Mouse (Mus musculus): ENCODE measurements around the gene Tbx1.

Tbx1 gene

DNA sequence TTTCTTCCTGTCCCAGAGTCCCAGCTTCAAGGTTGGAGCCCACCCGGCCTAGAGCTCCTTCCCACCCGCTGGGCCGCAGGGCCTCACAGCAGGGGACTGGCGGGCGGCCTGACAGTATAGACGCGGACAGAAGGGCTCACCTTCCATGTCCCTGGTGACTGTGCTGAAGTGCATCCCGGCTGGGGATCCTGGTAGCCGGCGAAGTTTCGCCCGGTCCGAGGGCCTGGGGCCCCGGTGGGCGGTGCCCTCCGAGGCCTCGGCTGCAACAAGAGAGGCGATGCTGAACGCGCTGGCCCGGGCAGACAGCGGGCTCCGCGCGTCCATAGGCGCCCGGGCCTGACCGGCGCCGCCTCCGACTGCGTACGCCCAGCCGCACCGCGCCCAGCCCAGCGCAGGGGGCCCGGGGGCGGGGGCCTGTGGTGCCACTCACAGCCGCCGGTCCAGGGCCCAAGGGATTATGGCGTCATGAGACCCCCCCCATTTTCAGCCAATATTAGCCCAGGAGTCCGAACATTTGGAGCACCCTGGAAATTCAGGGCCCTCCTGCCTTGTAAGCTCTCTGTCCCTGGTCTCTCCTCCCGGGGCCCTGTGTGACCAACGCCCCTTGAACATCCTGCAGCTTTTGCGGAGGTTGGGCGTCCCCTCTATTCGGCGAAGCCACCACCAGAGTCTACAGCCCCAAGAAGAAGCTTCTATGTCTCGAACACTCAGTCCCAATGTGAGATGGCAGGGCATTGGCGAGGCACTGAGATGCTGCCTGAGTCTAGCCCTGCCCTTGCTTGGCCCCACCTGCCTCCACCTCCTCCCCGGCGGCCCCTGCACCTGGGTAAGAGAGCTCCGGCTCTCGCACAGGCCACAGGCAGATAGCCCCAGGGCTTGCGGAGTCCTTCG lies 2.4 kb downstream of the Tbx1 start:
- no peak for DNase-seq (ENCODE audit: low read depth, low spot score)

DNA sequence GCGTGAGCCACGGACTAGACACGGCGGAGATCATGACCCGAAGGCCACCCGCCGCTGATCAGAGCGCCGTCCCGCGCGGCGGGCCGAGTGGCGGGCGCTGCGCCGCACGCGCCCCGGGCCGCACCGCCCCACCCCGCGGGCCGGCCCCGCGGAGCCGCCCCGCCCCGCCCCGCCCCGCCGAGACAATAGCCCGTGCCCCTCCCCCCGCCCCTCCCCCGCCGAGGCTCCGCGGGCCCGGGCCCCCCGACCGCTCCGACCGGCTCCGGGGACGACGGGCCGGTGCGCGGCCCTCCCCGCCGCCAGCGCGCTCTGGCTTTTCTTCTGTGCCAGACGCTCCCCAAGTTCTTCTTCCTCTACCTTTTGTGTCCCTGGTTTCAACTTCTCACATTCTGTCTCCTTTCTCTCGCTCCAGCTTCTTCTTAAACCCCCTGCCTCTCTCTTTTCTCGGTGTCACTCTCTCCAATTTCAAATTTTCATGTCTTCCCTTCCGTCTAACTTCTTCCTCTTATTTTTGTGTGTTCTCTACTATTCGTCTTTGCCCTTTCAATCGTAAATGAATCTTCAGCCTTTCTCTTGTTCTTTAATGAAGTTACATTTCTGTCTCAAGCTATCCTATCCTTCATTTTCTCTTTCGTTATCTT lies 3.4 kb downstream of the Tbx1 start:
- DNase-seq (ENCODE audit: low read depth, low spot score), result no peak

DNA sequence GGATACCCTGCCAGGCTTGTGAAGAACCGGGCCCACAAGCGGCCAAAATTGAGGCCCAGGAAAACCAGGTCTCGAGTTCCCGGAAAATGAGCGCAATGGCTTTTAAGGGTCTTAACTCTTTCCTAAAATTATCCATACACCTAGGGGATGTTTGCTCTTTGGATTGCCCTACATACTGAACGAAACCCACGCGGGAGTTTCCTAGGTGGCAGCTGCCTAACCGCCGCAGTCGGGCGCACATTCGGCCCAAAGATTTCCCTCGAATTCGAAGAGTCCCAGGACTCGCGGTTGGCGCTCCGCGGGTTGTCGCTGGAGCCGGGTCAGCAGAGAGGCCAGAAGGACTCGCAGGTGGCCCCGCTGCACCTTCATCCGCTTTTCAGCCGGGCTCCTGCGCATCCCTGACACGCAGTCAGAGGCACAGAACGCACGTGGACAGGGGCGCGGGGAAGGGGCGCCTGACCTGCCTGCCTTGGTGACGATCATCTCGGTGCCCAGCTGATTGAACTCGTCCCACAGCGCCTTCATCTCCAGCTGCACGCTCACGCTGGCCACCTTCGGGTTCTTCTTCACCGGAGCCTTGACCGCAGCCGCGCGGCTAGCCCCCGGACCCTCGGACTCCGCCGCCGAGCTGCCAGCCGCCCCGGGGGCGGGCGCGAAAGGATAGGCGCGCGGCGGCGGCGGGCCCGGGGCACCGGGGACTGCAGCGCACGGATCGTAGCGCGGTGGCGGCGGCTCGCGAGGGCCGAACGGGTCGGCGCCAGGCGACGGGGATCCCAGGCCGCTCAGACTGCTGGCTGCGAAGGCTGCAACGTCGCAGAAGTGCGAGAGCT lies 4.2 kb downstream of the Tbx1 start:
- no peak for DNase-seq (ENCODE audit: low read depth, low spot score)

DNA sequence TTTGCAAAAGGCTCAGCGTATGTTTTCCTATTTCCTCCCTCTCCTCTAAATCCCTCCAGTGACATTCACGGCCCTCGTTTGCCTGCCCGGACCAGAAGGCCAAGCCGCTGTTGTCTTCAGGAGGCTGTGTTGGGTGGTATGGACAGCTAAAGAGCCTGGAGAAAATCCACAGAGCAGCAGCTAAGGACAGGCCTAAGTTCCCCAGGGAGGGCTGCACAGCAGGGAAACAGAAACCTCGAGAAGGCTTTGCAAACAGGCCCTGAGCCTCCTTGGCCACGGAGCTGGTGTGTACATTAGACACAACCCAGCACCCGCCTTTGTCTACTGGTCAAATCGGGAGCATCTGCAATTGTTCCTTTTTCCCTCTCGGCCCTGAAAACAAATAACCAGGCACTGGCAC lies 4.8 kb downstream of the Tbx1 start:
- DNase-seq (ENCODE audit: low read depth, low spot score), result no peak

DNA sequence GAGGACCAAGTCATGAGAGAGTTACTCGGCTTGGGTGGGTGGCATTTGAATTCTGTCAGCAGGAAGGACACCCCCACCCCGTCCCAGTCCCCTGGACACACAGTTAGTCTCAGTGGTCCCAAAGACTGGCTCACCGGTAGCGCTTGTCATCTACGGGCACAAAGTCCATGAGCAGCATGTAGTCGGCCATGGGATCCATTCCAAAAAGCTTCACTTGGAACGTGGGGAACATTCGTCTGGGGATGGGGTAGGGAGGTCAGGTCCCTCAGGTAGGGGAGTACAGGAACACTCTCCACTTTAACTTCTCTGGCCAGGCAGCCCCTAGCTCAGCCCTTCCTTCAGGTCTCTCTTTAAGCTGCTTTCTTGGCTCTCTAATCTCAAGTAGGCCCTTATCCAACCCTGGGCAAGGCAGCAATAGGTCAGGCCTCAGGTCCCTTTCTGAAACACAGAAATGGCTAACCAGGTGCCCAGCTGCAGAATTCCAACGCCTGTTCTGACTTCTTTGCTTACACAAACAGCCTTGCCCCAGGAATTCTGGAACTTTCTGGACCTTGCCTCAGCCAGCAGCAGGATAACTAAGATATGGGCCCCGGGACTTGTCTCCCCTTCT lies 5.5 kb downstream of the Tbx1 start:
- DNase-seq (ENCODE audit: low read depth, low spot score), result no peak

DNA sequence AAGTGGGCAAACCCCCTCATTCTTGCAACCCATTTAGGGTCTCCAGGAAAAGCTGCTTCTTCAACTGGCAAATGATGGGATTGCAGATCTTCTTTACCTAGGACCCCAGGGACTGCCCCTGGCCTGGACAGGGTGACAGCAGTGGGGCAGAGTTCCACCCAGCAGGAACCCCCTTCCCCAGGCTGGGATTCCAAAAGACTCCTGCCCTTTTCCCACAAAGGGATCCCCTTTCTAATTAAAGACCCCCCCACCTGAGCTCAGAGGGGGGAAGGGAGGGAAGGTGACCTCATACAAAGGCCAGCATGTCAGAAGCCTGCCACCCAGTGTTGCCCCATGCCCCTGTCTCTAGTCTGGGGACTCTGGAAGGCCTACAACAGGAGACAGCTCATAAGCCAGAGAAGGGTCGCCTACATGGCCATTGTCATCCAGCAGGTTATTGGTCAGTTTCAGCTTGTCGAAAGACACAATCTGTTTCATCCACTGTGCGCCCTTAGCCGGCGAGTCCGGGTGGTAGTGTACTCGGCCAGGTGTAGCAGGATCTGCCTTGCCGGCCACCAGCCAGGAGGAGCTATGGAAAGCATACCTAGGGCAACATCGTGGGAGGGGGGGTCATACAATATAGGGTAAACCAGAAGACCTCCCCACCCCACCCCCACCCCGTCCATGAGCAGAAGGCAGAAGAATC lies 6.7 kb downstream of the Tbx1 start:
- DNase-seq (ENCODE audit: low read depth, low spot score), result no peak

DNA sequence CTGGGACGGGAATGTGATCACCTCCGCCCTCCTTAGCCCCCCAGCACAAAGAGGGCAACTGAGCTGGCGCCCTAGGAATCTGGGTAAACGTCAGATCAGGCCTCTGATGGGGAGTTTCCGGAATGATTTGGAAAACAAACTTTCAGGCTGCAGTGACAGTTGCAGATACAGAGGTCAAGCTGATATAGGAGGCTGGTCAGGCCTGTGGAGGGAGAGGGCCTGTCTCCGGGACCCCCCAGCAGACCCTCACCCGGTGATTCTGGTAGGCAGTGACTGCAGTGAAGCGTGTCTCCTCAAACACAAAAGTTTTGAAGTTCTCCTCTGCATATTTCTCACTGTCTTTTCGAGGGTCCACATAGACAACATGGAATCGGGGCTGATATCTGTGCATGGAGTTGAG lies 7.3 kb downstream of the Tbx1 start:
- no peak for DNase-seq (ENCODE audit: low read depth, low spot score)

DNA sequence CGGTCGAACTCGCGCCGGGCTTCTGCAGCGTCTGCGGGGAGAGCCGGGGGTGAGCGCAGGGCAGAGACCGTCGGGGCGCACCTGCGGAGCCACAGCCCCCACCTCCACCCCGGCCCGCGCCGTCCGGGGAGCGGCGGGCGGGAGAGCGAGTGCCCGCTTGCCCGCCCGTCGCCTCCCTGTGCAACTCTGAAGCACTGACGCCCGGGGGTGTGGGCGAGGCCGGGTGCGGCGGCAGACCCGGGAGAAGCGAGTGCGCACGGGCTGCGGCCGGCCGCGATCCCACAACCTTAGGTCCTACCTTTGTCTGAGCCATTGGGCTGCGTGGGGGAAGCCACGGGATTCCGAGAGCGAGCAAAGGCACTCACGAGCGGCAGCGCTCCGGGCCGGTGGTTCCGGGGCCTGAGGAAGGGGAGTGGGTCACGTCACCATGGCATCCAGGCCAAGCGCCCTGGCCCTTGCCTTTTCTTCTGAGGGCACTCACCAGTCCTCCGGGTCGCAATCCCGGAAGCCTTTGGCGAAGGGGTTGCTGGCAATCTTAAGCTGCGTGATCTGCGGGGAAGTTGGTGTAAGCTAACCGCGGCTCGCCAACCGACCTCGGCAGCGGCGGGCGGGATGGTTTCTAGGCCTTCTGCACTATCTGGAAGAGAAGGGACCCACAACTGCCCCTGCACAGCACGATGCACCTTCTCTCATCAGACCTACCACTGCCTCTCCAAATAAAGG lies 7.9 kb downstream of the Tbx1 start:
- DNase-seq (ENCODE audit: low read depth, low spot score), result no peak

DNA sequence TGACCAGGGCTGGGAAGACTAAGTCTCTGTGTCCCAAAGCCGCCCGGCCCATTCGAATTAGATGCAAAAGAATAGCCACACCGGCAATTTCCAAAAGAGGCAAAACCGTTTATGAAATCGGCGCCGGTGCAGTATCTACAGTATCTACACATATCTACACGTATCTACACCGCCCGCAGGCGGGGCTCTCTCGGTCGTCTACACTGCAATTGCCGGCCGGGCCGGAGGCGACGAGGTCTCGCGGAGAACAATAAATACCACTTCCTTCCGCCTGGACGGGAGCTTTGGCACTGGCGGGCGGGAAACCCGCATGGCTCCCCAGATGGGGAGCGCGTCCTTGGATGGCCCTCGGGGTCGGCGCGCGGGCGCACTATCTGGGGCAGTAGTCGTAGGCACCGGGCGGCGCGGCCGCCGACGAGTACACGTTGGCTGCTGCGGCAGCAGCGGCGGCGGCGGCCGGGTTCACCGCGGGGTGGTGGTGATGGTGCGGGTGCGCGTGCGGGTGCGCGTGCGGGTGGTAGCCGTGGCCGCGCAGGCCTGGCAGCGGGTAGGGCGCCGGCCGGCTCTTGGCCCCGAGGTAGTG lies 8.8 kb downstream of the Tbx1 start:
- DNase-seq (ENCODE audit: low read depth, low spot score), result no peak

DNA sequence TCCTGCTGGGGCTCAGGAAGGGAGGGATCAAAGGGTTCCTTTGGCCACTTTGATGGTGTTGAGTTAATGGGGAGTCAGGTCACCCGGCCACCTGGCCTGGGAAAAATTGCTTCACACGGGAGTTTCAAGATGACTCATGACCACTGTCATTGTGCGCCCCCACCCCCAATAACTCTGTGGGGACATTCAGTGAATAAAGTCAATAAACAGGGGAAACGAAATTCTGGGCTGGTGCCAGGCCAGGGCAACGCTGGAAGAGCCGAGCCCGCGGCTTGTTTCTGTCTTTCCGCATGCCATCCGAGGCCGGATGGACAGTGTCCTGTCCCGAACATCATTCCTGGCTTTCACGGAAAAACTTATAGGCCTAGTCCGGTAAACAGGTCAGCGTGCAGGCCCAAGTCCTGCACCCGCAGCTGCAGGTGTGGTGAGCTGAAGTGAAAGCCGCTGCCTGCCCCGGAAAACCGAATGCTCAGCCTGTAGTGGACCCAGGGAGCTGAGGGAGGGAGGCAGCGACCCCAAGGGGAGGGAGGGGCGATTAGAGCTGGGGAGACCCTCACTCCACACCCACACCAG lies 9.3 kb downstream of the Tbx1 start:
- DNase-seq (ENCODE audit: low read depth, low spot score), result no peak

DNA sequence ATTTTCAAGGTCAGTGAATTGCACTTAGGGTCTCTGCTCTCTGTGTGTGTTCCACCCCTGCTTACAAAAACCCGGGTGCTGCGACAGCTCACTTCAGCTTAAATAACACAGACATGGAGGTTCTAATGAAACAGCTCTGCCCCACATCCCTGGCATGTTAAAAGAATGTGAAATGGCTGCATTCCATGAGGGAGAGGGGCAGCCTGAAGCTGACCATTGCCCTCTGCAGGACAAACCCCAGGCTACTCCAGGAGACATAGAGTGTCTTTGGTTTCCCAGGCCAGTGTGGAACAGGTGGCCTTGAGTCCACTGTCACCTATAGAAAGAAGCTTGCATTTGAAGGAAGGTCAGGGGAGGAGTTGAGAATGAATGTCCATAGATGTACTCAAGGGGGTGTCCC lies 10.1 kb downstream of the Tbx1 start:
- no peak for DNase-seq (ENCODE audit: low read depth, low spot score)

DNA sequence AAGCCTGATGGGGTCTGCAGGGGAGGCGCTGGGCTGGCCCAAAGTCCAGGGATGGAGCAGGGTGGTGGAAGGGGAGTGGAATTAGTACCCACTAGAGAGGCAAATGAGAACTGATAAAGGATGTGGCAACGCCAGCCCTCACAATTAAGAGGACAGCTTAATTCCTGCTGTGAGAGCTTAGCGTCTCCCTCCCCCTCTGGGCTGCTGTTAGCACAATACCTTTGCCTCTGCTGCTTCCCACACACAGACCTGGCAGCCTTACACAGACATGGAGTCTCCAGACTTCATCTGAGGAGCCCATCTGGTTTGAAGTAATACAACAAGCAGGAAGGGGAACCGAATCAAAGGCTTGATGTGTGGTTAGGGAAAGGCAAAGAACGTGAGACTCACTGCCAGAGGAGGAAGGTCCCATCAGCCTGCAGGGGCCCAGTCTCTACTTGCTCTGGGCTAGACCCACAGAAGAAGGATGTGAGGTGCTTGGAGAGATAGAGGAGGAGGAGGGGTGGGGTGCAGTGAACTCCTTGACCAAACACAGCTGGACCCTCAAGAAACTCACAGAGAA lies 12.8 kb downstream of the Tbx1 start:
- no peak for DNase-seq (ENCODE audit: low read depth, low spot score)

DNA sequence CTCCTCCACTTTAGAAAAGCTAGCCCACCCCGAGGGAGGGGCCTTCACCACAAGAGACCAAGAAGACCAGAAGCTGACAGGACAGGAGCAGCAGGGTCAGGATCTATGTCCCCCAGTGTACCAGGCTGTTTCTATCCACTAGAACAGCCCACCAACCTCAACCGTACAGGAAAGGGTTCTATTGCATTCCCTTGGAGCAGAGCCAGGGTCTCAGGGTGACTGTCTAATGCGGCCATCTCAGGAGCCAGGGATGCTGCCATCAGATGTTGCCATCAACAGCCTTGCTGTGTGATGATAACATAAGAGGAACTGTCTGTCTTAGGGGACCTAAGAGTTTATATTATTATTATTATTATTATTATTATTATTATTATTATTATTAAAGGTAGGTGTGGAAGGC lies 13.4 kb downstream of the Tbx1 start:
- DNase-seq (ENCODE audit: low read depth, low spot score), result no peak

DNA sequence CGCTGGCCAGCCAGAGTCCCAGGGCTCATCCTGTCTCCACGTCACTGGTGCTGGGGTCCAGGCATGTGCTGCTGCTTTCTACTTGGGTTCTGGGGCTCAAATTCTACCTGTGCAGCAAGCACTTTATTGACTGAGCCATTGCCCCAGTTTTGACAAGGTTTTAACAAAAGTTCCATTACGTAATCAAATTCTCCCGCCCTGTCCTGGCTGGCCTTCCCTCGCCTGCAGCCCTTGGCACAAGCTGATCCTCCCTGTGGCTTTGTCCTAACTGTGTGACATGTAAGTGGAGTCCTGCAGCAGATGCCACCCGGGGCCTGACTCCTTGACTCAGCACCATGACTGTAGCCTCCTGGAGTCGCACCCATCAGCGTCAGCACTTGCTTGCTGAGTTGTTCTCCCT lies 16.3 kb downstream of the Tbx1 start:
- DNase-seq (ENCODE audit: low read depth, low spot score), result no peak

DNA sequence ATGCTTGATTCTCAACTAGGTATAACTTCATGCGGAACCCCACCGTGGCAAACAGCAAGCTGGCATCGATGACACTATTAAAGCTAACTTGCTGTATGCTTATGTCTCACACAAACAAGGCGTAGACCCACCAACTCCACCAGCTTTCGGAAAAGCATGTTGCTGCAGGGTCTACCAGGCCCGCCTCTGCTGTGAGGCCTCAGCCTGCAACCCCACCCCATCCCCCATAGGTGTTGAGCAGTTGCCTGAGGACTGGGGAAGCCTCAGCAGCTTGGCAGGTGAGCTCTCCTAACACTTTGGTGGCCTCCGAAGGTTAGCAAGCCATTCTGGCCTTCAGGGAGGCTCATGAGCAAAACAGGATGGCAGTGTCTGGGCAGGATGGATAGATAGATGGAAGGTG lies 21.9 kb downstream of the Tbx1 start:
- DNase-seq (ENCODE audit: low read depth, low spot score), result no peak

DNA sequence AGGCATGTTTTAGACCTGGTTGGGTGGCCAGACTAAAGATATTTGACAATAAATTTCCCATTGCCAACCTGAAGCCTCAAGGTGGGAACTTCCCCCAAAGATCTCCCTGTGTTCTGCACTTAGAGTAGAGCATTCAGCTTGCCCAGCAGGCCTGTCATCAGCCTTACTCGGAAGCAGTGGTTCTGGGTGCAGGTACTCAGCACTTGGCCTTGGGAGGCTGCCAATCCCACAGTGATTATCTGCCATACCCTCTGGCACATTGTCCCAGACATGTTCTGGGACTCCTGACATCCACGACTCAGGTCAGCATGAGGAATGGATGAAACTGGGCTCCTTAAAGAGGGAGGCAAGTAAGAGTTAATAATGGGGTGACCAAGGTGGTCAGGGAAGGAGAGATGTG lies 26.0 kb downstream of the Tbx1 start:
- DNase-seq (ENCODE audit: low read depth, low spot score), result no peak

DNA sequence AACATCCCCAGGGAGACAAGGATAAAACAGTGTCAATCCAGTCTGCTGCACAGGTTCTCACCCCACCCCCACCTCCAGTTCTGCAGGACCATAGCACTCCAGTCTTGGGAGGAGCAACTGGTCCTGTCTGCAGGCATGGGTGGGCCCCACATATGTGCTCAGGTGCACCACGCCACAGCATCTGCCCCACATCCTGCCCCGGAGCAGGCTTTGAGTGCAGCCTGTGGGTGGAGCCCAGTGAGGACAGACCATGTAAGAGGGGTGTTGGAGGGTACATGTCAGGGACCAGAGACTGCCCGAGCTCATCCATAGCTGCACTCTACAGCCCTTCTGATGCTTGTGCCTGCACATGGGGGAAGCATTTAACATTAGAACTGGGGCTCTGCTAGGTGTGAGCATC lies 34.0 kb downstream of the Tbx1 start:
- no peak for DNase-seq (ENCODE audit: low read depth, low spot score)

DNA sequence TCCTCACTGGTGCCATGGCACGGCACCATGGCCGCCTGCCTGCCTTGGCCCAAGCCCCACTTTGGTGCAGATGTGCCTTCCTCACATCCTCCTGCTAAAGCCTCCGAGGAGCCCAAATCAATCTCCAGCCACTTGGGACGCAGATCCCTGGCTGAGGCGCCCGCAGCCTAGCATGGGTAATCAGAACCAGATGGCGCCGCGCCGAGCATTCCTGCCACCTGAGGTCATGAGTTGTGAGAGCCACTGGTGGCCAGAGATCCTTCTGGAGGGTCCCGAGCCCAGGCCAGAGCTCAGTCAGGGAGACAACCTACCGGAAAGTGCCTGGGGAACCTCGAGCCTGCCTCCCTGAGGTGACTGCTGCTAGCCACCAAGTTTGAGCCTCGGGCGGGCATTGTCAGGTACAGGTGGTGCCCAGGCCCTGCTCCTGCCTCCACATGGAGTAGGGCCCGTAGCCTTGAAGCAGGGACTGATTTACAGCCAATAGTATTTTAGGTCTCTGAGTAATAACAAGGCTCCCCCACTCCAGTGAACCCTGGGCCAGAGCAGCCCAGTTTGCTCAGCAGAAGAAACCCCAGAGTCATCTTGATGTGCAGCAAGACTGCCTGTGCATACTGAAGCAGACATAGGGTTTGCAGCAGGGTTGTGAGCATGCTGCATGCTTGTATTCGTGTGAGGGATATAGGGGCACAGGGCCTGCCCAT lies 35.1 kb downstream of the Tbx1 start:
- peak; percentile 88 for DNase-seq (ENCODE audit: low read depth, low spot score)

DNA sequence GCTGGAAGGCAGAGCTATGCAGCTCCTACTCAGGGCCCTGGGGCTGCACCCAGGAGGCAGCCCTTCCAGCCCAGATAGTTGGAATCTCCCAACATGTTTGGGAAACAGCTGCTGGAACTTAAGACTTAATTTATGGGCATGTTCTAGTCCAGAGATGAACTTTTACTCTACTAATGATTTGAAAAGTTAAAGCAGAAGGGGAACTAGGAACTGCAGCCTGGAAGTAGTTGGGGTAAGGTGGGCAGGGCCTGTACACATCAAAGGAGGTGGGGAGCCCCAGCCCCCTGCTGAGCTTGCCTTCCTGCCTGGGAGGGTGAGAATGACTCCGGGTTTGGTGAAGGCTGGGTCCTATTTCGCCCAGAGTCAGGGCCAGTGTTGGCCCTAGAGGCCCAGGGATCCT lies 35.8 kb downstream of the Tbx1 start:
- DNase-seq (ENCODE audit: low read depth, low spot score), result no peak

Measured in mesoderm, embryonic 11.5 days (tissue).